Mouse (Mus musculus): ENCODE results near the gene Nelfa.
"Not testable (repeated sequence)": the region's sequence is repeated elsewhere in the genome, so short reads cannot be mapped to it uniquely, and the experiment has no call there.

The Nelfa gene

GRCm38 (mm10) chr5:33916616-33917015 lies 19.6 kb downstream of the Nelfa start:
- not testable (repeated sequence) for DNase-seq

GRCm38 (mm10) chr5:33915031-33915430 lies 21.2 kb downstream of the Nelfa start:
- not testable (repeated sequence) for DNase-seq

GRCm38 (mm10) chr5:33903176-33903575 lies 33.0 kb downstream of the Nelfa start:
- DNase-seq = no peak

GRCm38 (mm10) chr5:33902696-33903095 lies 33.5 kb downstream of the Nelfa start:
- no peak for DNase-seq

- DNase-seq = no peak
Measured at GRCm38 (mm10) chr5:33901278-33901677, 34.9 kb downstream of the Nelfa start.

GRCm38 (mm10) chr5:33900701-33901263 lies 35.4 kb downstream of the Nelfa start:
- DNase-seq = no peak

- no peak for DNase-seq
Measured at GRCm38 (mm10) chr5:33900101-33900500, 36.1 kb downstream of the Nelfa start.

- DNase-seq = no peak
Measured at GRCm38 (mm10) chr5:33899245-33899644, 37.0 kb downstream of the Nelfa start.

GRCm38 (mm10) chr5:33898671-33899070 lies 37.5 kb downstream of the Nelfa start:
- no peak for DNase-seq

- DNase-seq = no peak
Measured at GRCm38 (mm10) chr5:33897158-33897557, 39.1 kb downstream of the Nelfa start.

- no peak for DNase-seq
Measured at GRCm38 (mm10) chr5:33895116-33895515, 41.1 kb downstream of the Nelfa start.

- DNase-seq = no peak
Measured at GRCm38 (mm10) chr5:33893406-33893805, 42.8 kb downstream of the Nelfa start.

- no peak for DNase-seq
Measured at GRCm38 (mm10) chr5:33881118-33881517, 55.1 kb downstream of the Nelfa start.

- no peak for DNase-seq
Measured at GRCm38 (mm10) chr5:33875472-33875871, 60.7 kb downstream of the Nelfa start.

GRCm38 (mm10) chr5:33857693-33858092 lies 78.5 kb downstream of the Nelfa start:
- no peak for DNase-seq

GRCm38 (mm10) chr5:33854019-33854418 lies 82.2 kb downstream of the Nelfa start:
- DNase-seq = no peak

GRCm38 (mm10) chr5:33853086-33853485 lies 83.1 kb downstream of the Nelfa start:
- no peak for DNase-seq

GRCm38 (mm10) chr5:33851466-33851865 lies 84.7 kb downstream of the Nelfa start:
- no peak for DNase-seq
